Mouse (Mus musculus): Measurements from ENCODE around the gene Zrsr2. TPM values are rescaled to one million over a fixed set of nuclear protein-coding genes. Genes with fewer than 3 reads are reported as not detected.

Gene Zrsr2
- polyA plus RNA-seq, 1 experiment, result 18.7 TPM

DNA sequence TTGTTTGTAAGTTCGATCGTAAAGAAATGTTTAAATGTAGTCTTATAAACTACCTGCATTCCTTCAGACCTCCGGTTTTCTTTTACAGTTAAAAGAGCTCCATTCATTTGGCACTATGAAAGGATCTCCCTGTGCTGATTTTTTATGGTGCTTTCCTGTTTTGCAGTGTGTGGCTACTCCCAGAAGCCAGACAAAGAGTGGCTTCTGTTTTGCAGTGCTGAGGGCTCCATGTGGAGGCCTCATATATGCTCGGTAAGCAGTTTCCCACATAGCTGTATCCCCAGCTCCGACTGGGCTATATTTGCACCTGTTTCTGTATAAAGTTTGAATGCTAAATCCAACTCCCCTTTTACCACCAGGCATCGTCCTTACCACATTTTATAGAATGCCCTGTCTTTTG lies 23.7 kb upstream of the Zrsr2 start:
- Histone ChIP-seq H3K4me3 (no peak overlapping the region), H3K79me2 (ENCODE audit: control insufficient read depth, insufficient read depth) (no peaks in the 10 kb centered on the region), H3K4me2 (ENCODE audit: low read depth) (no peak overlapping the region), H3K36me3 (ENCODE audit: control insufficient read depth, insufficient read depth) (no peaks in the 10 kb centered on the region), H3K27me3 (ENCODE audit: control insufficient read depth, insufficient read depth, insufficient read length) (no peaks in the 10 kb centered on the region), H3ac (ENCODE audit: control insufficient read depth, insufficient read length) (no peak overlapping the region)
- no peak for TF ChIP-seq MYOD1 (IDR thresholded peaks at IDR 0.05; ENCODE audit: control insufficient read depth in 1 of 3, insufficient read length in 2 of 3, low read depth in 2 of 3)
- TF ChIP-seq USF1 (IDR thresholded peaks at IDR 0.05; ENCODE audit: low read depth), result no peak
- no peak for TF ChIP-seq POLR2AphosphoS2 (IDR thresholded peaks at IDR 0.05; ENCODE audit: insufficient read length, low read depth)
- TF ChIP-seq SRF (IDR thresholded peaks at IDR 0.05; ENCODE audit: control insufficient read depth, insufficient read length, low read depth), result no peak
- no peak for TF ChIP-seq TCF12 (IDR thresholded peaks at IDR 0.05; ENCODE audit: insufficient read depth, poor library complexity, severe bottlenecking)
- TF ChIP-seq E2F4 (IDR thresholded peaks at IDR 0.05; ENCODE audit: insufficient read depth), result no peak
- no peak for TF ChIP-seq REST (IDR thresholded peaks at IDR 0.05; ENCODE audit: insufficient read depth, insufficient read length)
- TF ChIP-seq MYOG (IDR thresholded peaks at IDR 0.05; ENCODE audit: control insufficient read depth in 1 of 3, insufficient read depth in 1 of 3, insufficient read length in 2 of 3, low read depth in 2 of 3), result no peak
- no peak for TF ChIP-seq TCF3 (IDR thresholded peaks at IDR 0.05; ENCODE audit: insufficient read length, low read depth)
- no peak for TF ChIP-seq POLR2A (IDR thresholded peaks at IDR 0.05; ENCODE audit: insufficient read length, low read depth)
- TF ChIP-seq MAX (IDR thresholded peaks at IDR 0.05; ENCODE audit: low read depth), result no peak
- TF ChIP-seq CEBPB (IDR thresholded peaks at IDR 0.05; ENCODE audit: insufficient read depth, poor library complexity, severe bottlenecking), result no peak

DNA sequence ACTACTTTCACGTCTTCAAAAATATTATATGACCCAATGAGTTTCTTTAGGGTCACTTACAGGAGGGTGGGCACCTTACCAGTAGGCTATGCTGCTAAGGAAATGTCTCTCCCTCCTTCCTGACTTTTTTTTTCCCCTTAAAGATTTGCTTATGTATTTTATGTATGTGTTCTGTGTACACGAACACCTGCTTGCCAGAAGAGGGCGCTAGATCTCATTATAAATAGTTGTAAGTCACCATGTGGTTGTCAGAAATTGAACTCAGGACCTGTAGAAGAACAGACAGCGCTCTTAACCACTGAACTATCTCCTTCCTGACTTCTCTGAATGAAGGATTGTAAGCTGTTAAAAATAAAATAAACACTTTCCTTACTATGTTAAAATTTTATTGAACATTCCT lies 23.0 kb upstream of the Zrsr2 start:
- Histone ChIP-seq H3K27me3 (ENCODE audit: control insufficient read depth, insufficient read depth, insufficient read length) (no peaks in the 10 kb centered on the region), H3K4me2 (ENCODE audit: low read depth) (no peak overlapping the region), H3K36me3 (ENCODE audit: control insufficient read depth, insufficient read depth) (no peaks in the 10 kb centered on the region), H3ac (ENCODE audit: control insufficient read depth, insufficient read length) (no peak overlapping the region), H3K4me3 (no peak overlapping the region), H3K79me2 (ENCODE audit: control insufficient read depth, insufficient read depth) (no peaks in the 10 kb centered on the region)
- TF ChIP-seq MAX (IDR thresholded peaks at IDR 0.05; ENCODE audit: low read depth), result no peak
- TF ChIP-seq TCF3 (IDR thresholded peaks at IDR 0.05; ENCODE audit: insufficient read length, low read depth), result no peak
- no peak for TF ChIP-seq MYOD1 (IDR thresholded peaks at IDR 0.05; ENCODE audit: control insufficient read depth in 1 of 3, insufficient read length in 2 of 3, low read depth in 2 of 3)
- TF ChIP-seq REST (IDR thresholded peaks at IDR 0.05; ENCODE audit: insufficient read depth, insufficient read length), result no peak
- TF ChIP-seq CEBPB (IDR thresholded peaks at IDR 0.05; ENCODE audit: insufficient read depth, poor library complexity, severe bottlenecking), result no peak
- no peak for TF ChIP-seq E2F4 (IDR thresholded peaks at IDR 0.05; ENCODE audit: insufficient read depth)
- no peak for TF ChIP-seq POLR2A (IDR thresholded peaks at IDR 0.05; ENCODE audit: insufficient read length, low read depth)
- no peak for TF ChIP-seq TCF12 (IDR thresholded peaks at IDR 0.05; ENCODE audit: insufficient read depth, poor library complexity, severe bottlenecking)
- TF ChIP-seq SRF (IDR thresholded peaks at IDR 0.05; ENCODE audit: control insufficient read depth, insufficient read length, low read depth), result no peak
- TF ChIP-seq USF1 (IDR thresholded peaks at IDR 0.05; ENCODE audit: low read depth), result no peak

DNA sequence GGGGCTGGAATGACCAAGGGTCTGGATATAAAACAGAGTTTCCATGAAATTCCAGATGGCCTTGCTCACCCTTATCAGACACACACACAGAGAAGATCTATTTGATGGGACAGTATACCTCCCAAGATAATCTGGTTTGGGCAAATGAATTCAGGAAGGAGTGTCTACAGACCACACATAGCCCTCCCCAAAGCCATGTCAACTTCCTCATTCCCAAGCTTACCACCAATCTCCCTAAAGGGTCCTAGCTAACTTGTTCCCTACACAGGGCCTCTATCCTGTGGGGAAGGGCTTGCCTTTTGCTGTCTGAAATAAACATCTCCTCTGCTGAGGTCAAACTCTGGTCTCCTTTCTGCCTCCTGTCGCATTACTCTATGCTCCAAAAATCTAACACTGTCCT lies 22.6 kb upstream of the Zrsr2 start:
- H3K79me2 ChIP-seq (ENCODE audit: control insufficient read depth, insufficient read depth), result no peaks in the 10 kb centered on the region
- H3K36me3 ChIP-seq (ENCODE audit: control insufficient read depth, insufficient read depth), result no peaks in the 10 kb centered on the region
- H3K4me2 ChIP-seq (ENCODE audit: low read depth), result no peak overlapping the region
- no peak for TF ChIP-seq E2F4 (IDR thresholded peaks at IDR 0.05; ENCODE audit: insufficient read depth)
- TF ChIP-seq POLR2AphosphoS2 (IDR thresholded peaks at IDR 0.05; ENCODE audit: insufficient read length, low read depth), result no peak
- no peak for TF ChIP-seq CEBPB (IDR thresholded peaks at IDR 0.05; ENCODE audit: insufficient read depth, poor library complexity, severe bottlenecking)
- no peak for TF ChIP-seq MYOG (IDR thresholded peaks at IDR 0.05; ENCODE audit: control insufficient read depth in 1 of 3, insufficient read depth in 1 of 3, insufficient read length in 2 of 3, low read depth in 2 of 3)
- TF ChIP-seq MYOD1 (IDR thresholded peaks at IDR 0.05; ENCODE audit: control insufficient read depth in 1 of 3, insufficient read length in 2 of 3, low read depth in 2 of 3), result no peak
- no peak for TF ChIP-seq MAX (IDR thresholded peaks at IDR 0.05; ENCODE audit: low read depth)
- TF ChIP-seq POLR2A (IDR thresholded peaks at IDR 0.05; ENCODE audit: insufficient read length, low read depth), result no peak
- TF ChIP-seq SRF (IDR thresholded peaks at IDR 0.05; ENCODE audit: control insufficient read depth, insufficient read length, low read depth), result no peak
- TF ChIP-seq REST (IDR thresholded peaks at IDR 0.05; ENCODE audit: insufficient read depth, insufficient read length), result no peak
- no peak for TF ChIP-seq USF1 (IDR thresholded peaks at IDR 0.05; ENCODE audit: low read depth)
- TF ChIP-seq TCF3 (IDR thresholded peaks at IDR 0.05; ENCODE audit: insufficient read length, low read depth), result no peak
- TF ChIP-seq TCF12 (IDR thresholded peaks at IDR 0.05; ENCODE audit: insufficient read depth, poor library complexity, severe bottlenecking), result no peak
- H3K4me3 ChIP-seq, result no peak overlapping the region
- no peak overlapping the region for H3ac ChIP-seq (ENCODE audit: control insufficient read depth, insufficient read length)
- no peaks in the 10 kb centered on the region for H3K27me3 ChIP-seq (ENCODE audit: control insufficient read depth, insufficient read depth, insufficient read length)

DNA sequence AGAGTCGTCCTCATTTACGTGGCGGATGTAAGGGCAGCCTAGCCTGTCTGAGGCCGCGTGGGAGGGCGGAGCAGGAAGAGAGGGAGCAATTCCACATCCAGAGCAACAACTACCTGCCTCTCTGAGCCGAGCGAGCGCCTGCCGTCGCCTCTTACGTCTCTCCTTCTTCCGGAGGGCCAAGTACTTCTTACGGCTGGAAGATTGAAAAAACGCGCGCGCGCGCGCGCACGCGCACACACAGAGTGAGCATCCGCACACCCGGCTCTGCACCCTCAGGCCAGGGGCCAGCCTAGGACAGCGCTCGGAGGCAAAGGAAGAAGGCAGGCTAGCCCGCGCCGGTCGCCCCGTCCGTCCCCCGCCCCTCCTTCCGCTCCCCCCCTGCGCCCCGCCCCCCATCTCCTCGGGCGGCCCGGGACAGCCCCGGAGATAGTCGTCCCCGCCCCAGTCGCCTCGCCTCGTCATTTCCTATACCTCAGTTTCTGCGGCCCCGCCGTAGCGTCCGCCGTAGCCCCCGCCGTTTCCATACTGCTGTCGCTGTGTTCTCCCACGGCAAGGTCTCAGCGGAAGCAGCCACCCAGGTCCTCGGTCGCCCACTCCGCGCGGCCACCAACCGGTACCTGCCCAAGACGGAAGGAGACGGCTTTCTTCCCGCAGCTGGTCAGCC lies 526 bp downstream of the Zrsr2 start:
- TF ChIP-seq POLR2AphosphoS2 (IDR thresholded peaks at IDR 0.05; ENCODE audit: insufficient read length, low read depth), result peak; percentile 62
- no peak for TF ChIP-seq MYOG (IDR thresholded peaks at IDR 0.05; ENCODE audit: control insufficient read depth in 1 of 3, insufficient read depth in 1 of 3, insufficient read length in 2 of 3, low read depth in 2 of 3)
- TF ChIP-seq MYOD1 (IDR thresholded peaks at IDR 0.05; ENCODE audit: control insufficient read depth in 1 of 3, insufficient read length in 2 of 3, low read depth in 2 of 3), result no peak
- peak; percentile 50 for TF ChIP-seq E2F4 (IDR thresholded peaks at IDR 0.05; ENCODE audit: insufficient read depth)
- TF ChIP-seq SRF (IDR thresholded peaks at IDR 0.05; ENCODE audit: control insufficient read depth, insufficient read length, low read depth), result no peak
- TF ChIP-seq POLR2A (IDR thresholded peaks at IDR 0.05; ENCODE audit: insufficient read length, low read depth), result peak; percentile 75
- H3K4me3 ChIP-seq, result peak overlapping the region; percentile 52
- H3K79me2 ChIP-seq (ENCODE audit: control insufficient read depth, insufficient read depth), result peaks cover 19% of the 10 kb centered on the region
- H3K36me3 ChIP-seq (ENCODE audit: control insufficient read depth, insufficient read depth), result peaks cover 24% of the 10 kb centered on the region
- peak overlapping the region; percentile 78 for H3K4me2 ChIP-seq (ENCODE audit: low read depth)
- peak overlapping the region; percentile 66 for H3ac ChIP-seq (ENCODE audit: control insufficient read depth, insufficient read length)
- H3K27me3 ChIP-seq (ENCODE audit: control insufficient read depth, insufficient read depth, insufficient read length), result no peaks in the 10 kb centered on the region

Measured in myocyte (in vitro differentiated cells).